Mouse (Mus musculus) hindbrain, embryonic 16.5 days (tissue): ENCODE measurements around the gene Glra4. TPM values are rescaled to one million over a fixed set of nuclear protein-coding genes. Genes with fewer than 3 reads are reported as not detected.
A peak's percentile ranks its signal among the peaks of the same experiment; 100 is the strongest.

Experiments
- ATAC-seq: fragments of 200-750 bp; cut with Nextera tagmentation; 2 replicates; pipeline ENCODE4 v1.8.0; 2017; ENCODE audit warnings: moderate TSS enrichment, moderate library complexity
- H3K27ac ChIP-seq: fragments of 300-500 bp; sonication (generic); 2 replicates; pipeline ENCODE4 v1.5.1; 2014; ENCODE audit warnings: low read depth, mild to moderate bottlenecking, control low read depth, low read length, moderate library complexity
- H3K27me3 ChIP-seq: fragments of 300-500 bp; sonication (generic); replicated peaks from 2 replicates; pipeline ENCODE4 v1.6.1; 2014; ENCODE audit warnings: low read length; ENCODE audit not compliant: control insufficient read depth, insufficient read depth
- H3K36me3 ChIP-seq: fragments of 300-500 bp; sonication (generic); 2 replicates; pipeline ENCODE4 v1.6.1; 2014; ENCODE audit warnings: mild to moderate bottlenecking, low read length, moderate library complexity, mixed read lengths; ENCODE audit not compliant: control insufficient read depth, insufficient read depth
- H3K4me1 ChIP-seq: fragments of 300-500 bp; sonication (generic); 2 replicates; pipeline ENCODE4 v1.6.1; 2014; ENCODE audit warnings: low read depth, low read length; ENCODE audit not compliant: control insufficient read depth, insufficient read depth
- H3K4me2 ChIP-seq: fragments of 300-500 bp; sonication (generic); 2 replicates; pipeline ENCODE4 v1.6.1; 2014; ENCODE audit warnings: mild to moderate bottlenecking, low read length, control low read depth, moderate library complexity
- H3K4me3 ChIP-seq: fragments of 300-500 bp; sonication (generic); 2 replicates; pipeline ENCODE4 v1.5.1; 2014; ENCODE audit warnings: mild to moderate bottlenecking, low read length, control low read depth, moderate library complexity
- H3K9ac ChIP-seq: fragments of 300-500 bp; sonication (generic); 2 replicates; pipeline ENCODE4 v1.6.1; 2014; ENCODE audit warnings: low read depth, mild to moderate bottlenecking, control low read depth, low read length, moderate library complexity
- H3K9me3 ChIP-seq: fragments of 300-500 bp; sonication (generic); 2 replicates; pipeline ENCODE4 v1.6.1; 2014; ENCODE audit warnings: mild to moderate bottlenecking, low read length, moderate library complexity; ENCODE audit not compliant: control insufficient read depth
- WGBS: fragments of 180-500 bp; shearing (Covaris S2); extraction: QIAGEN DNeasy Blood & Tissue Kit; methylation state at CpG from one replicate; pipeline ENCODE4 v1.1.7; 2014; 5-methylcytosine and 5-hydroxymethylcytosine counted together
- polyA plus RNA-seq: library from polyadenylated mRNA; unstranded; fragments of >200 nt; fragmentation: Nextera tagmentation; extraction: Ambion mirVana; gene quantifications from 2 replicates; pipeline ENCODE4 v1.2.1, GENCODE M21; 2015

Gene Glra4
- not detected in 2 replicates for polyA plus RNA-seq

DNA sequence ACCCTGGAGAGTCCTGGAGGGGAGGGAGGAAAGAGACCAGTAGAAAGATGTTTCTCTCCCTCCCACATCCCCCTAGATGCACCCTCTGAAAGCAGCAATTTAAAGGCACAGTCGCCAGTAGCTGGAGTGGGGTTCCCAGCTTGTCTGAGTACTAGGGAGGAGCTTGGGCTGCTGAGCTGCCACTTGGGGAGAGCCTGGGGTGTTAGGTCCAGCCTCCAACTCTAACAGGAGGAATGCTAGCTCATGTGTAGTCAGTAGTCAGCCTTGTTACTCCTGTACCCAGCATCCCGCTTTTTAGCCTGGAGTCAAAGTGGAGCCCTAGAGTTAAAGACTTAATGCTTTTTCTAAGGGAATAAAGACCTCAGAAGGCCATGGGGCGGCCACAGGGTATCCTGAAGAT is at the start of gene Glra4:
TSS of gene Glra4 (minus strand) at position 101 of the 400 bp plus-strand sequence.
- Histone ChIP-seq H3K4me1 (no peaks in the 10 kb centered on the region), H3K4me2 (no peak within 1 kb of the TSS), H3K27ac (no peak within 1 kb of the TSS), H3K4me3 (no peak within 1 kb of the TSS), H3K36me3 (no peaks in the 10 kb centered on the region), H3K27me3 (0 out of 2 replicates have a peak, but pooled peaks cover 2% of the 10 kb centered on the region), H3K9me3 (no peaks in the 10 kb centered on the region), H3K9ac (no peak within 1 kb of the TSS)
- ATAC-seq = no peak
- WGBS = 71% methylated on average over 3 of the region's 3 CpGs

DNA sequence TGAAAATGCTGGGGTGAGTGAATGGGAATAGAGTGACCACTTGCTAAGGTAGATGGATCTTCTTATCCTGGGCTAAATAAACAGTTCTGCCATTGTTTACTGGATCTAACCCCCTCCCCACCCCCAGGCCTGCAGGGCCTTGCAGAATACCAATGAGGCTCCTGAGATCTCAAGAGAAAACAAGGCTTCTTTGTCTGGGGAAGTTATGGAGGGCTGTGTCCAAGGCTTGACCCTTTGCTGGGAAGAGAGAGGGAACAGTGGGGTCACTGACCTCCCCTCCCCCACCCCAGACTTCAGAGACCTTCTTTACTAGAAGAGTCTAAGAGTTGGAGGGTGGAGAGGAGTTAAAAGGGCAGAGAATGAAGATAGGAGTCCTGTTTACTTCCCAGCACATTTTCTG is 48.7 kb upstream of the Glra4 start:
- H3K9me3 ChIP-seq = no peaks in the 10 kb centered on the region
- no peak for ATAC-seq
- H3K4me2 ChIP-seq = no peak overlapping the region
- H3K36me3 ChIP-seq = no peaks in the 10 kb centered on the region
- no peaks in the 10 kb centered on the region for H3K4me1 ChIP-seq
- H3K9ac ChIP-seq = no peak overlapping the region
- H3K4me3 ChIP-seq = no peak overlapping the region
- H3K27me3 ChIP-seq = no peaks in the 10 kb centered on the region
- no peak overlapping the region for H3K27ac ChIP-seq

DNA sequence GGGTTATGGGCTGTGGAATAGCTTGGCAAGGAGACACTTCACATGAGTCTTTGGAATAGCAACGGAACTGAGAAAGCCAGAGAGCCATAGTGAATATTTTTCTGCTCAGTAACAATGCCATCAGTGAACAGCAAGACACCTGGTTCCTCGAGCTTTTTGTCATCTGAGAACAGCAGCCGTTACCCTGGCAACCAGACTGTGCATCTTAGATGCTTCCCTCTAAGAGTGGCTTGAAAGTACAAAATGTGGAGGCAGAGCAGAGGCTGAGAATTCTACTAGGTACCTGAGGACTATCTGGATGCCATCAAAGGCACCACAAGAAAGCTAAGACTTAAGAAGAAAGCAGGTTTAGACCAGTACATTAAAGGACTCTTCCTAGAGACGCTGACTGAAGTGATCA is 45.1 kb upstream of the Glra4 start:
- no peak overlapping the region for H3K4me2 ChIP-seq
- WGBS = 58% methylated on average over 4 of the region's 4 CpGs
- peak; percentile 82 for ATAC-seq
- H3K4me1 ChIP-seq = no peaks in the 10 kb centered on the region
- H3K9ac ChIP-seq = no peak overlapping the region
- H3K36me3 ChIP-seq = no peaks in the 10 kb centered on the region
- H3K27ac ChIP-seq = no peak overlapping the region
- no peaks in the 10 kb centered on the region for H3K9me3 ChIP-seq
- H3K4me3 ChIP-seq = no peak overlapping the region
- H3K27me3 ChIP-seq = no peaks in the 10 kb centered on the region

DNA sequence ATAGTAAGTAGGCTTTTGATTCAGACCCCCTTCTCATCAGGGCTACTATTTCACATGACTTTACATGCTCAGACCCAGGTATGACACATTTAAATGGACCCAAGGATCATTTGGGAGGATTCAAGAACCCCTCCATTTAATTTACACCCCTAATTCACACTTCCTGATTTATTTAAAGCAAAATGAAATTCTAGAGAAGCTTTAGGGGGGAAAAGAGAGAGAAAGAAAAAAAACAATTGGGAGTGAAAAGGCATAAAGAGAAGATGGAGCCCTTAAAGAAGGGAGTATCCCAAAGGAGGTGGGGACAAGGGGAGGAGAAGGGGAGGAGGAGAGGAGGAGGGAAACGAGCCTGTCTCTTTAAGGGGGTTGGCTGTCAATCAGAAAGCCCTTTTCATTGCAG is 42.4 kb upstream of the Glra4 start, which contains the start of gene Plp1:
TSS of gene Plp1 (plus strand) at position 301 of the 400 bp plus-strand sequence.
- H3K36me3 ChIP-seq = no peaks in the 10 kb centered on the region
- H3K4me2 ChIP-seq = no peak within 1 kb of the TSS
- no peaks in the 10 kb centered on the region for H3K4me1 ChIP-seq
- WGBS = 18% methylated on average over 1 of the region's 1 CpGs
- H3K4me3 ChIP-seq = no peak within 1 kb of the TSS
- no peaks in the 10 kb centered on the region for H3K9me3 ChIP-seq
- no peak for ATAC-seq
- no peak within 1 kb of the TSS for H3K9ac ChIP-seq
- H3K27me3 ChIP-seq = no peaks in the 10 kb centered on the region
- no peak within 1 kb of the TSS for H3K27ac ChIP-seq

DNA sequence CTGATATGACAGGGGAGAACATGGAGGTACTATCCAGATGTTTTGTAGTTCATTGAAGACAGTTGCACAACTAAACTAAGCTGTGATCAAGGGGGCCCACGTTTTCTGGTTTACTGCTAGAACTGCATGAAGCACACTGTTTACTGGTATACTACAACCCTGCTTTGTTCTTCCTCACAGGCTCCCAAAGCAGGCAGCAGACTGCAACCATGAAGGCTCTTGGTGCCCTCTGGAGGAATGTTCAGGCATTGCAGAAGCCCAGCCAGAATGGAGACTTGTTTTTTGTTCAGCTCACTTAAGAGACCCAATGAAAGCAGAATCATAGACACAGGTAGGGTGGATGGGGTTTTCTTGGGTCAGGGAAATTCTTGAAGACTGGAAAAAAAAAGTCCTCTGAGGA is 40.3 kb upstream of the Glra4 start:
- H3K4me2 ChIP-seq = no peak overlapping the region
- no peak overlapping the region for H3K4me3 ChIP-seq
- H3K4me1 ChIP-seq = no peaks in the 10 kb centered on the region
- peak; percentile 92 for ATAC-seq
- no peak overlapping the region for H3K9ac ChIP-seq
- no peak overlapping the region for H3K27ac ChIP-seq
- H3K27me3 ChIP-seq = no peaks in the 10 kb centered on the region
- no peaks in the 10 kb centered on the region for H3K9me3 ChIP-seq
- H3K36me3 ChIP-seq = no peaks in the 10 kb centered on the region
- WGBS = 10% methylated on average over 1 of the region's 1 CpGs

DNA sequence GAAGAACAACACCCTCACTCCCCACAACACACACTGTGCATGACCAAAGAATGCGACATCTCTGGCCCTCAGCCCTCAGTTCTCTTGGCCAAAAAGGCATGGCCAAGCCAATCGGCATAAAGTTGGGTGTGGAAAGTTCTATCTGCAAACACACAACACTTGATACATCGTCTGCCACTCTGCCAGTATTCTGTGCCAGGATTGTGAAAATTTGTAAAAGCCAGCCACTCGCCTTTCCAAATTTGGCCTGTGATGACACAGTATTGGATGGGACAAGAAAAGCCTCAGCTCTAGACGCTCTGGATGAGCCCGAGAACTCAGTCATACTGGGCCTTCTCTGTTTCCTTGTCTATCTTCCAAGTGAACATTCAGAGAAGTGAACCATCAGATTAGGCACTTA is 39.8 kb upstream of the Glra4 start:
- no peak overlapping the region for H3K4me3 ChIP-seq
- ATAC-seq = 0 out of 2 replicates have a peak, but pooled peaks have one; percentile 14
- no peaks in the 10 kb centered on the region for H3K36me3 ChIP-seq
- no peaks in the 10 kb centered on the region for H3K9me3 ChIP-seq
- no peak overlapping the region for H3K27ac ChIP-seq
- WGBS = 88% methylated on average over 6 of the region's 6 CpGs
- H3K4me1 ChIP-seq = no peaks in the 10 kb centered on the region
- H3K9ac ChIP-seq = no peak overlapping the region
- no peak overlapping the region for H3K4me2 ChIP-seq
- H3K27me3 ChIP-seq = no peaks in the 10 kb centered on the region

DNA sequence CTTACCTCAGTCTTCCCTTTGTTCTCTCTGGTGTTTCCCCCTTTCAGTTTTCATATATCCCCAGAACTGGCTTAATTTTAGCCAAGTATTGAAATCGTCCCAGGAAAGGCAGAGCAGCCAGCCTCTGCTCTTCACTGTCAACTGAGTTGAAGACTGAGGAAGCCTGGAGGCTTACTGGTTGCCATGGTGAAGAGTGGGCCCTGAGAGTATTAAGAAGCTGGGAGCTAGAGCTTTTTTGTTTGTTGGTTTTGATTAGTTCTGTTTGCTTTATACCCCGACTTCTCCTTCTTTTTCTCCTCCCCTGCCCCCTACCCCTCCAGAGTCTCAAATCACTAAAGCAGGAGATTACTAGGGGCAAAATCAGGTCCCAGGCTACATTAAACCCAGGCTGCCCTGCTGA is 17.3 kb upstream of the Glra4 start:
- H3K4me2 ChIP-seq = no peak overlapping the region
- H3K4me3 ChIP-seq = no peak overlapping the region
- H3K9me3 ChIP-seq = no peaks in the 10 kb centered on the region
- 31% methylated on average over 2 of the region's 2 CpGs for WGBS
- no peak overlapping the region for H3K9ac ChIP-seq
- no peak overlapping the region for H3K27ac ChIP-seq
- no peak for ATAC-seq
- H3K27me3 ChIP-seq = no peaks in the 10 kb centered on the region
- H3K4me1 ChIP-seq = no peaks in the 10 kb centered on the region
- H3K36me3 ChIP-seq = no peaks in the 10 kb centered on the region

DNA sequence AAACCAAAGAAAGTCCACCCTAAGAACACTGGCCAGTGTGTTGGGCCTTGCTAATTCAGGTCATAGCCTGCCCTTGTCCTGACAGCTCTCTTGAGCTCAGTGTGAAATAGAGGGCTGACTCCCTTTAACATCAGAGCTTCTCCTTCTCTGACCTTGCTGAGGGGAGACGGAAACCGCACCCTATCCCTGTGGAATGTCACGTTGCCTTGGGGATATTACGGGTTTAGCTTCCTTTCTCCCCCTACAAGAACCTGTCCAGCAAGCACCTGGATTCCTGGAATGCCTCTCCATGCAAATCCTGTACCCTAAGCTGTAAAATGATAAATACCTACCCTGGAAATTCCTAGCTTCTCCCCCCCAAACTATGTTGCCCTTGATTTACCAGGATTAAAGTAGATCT is 9.5 kb upstream of the Glra4 start:
- no peak overlapping the region for H3K4me3 ChIP-seq
- no peak overlapping the region for H3K9ac ChIP-seq
- no peaks in the 10 kb centered on the region for H3K4me1 ChIP-seq
- WGBS = 88% methylated on average over 4 of the region's 4 CpGs
- no peaks in the 10 kb centered on the region for H3K9me3 ChIP-seq
- no peak overlapping the region for H3K4me2 ChIP-seq
- no peak for ATAC-seq
- H3K27me3 ChIP-seq = no peaks in the 10 kb centered on the region
- 0 out of 2 replicates have a peak, but pooled peaks cover 2% of the 10 kb centered on the region for H3K36me3 ChIP-seq
- no peak overlapping the region for H3K27ac ChIP-seq

DNA sequence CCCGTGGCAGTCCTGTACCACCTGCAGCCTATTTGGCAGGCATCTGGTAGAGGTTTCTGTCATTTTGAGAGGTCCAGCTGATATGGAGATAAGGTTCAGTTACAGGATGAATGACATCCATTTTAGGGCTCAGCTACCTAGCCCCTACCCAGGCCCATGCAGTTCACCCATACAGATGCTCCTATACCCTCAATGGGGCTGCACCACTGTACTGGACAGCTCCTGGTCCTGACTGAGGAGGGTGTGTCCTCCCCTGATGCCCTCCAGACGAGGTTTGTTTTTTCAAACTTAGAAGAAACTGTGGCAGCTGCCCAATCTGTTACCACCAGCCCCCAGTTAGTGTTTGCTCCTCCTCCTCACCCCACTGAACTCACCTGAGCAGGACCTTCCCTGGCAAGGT is 679 bp downstream of the Glra4 start:
- ATAC-seq = no peak
- Histone ChIP-seq H3K36me3 (no peaks in the 10 kb centered on the region), H3K27me3 (0 out of 2 replicates have a peak, but pooled peaks cover 2% of the 10 kb centered on the region), H3K4me2 (no peak overlapping the region), H3K9me3 (no peaks in the 10 kb centered on the region), H3K9ac (no peak overlapping the region), H3K4me3 (no peak overlapping the region), H3K4me1 (no peaks in the 10 kb centered on the region), H3K27ac (no peak overlapping the region)
- WGBS = 63% methylated on average over 2 of the region's 2 CpGs

DNA sequence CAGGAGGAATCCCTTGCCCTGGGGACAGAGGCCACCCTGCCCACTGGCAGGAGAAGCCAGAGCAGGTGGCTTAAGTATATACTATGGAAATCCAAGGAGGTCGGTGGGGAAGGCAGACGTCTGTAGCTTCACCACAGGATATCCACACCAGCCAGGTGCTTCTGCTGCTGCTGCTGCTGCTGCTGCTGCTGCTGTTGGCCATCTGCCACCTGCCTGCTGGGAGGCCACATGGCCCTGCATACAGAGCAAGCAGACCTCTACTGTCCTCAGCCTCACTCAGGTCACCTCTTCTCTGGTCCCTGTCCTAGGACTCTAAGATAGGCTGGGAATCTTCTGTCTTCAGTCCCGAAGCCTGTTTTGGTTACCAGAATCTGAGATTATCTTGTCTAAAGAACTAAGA is 1.9 kb downstream of the Glra4 start:
- Histone ChIP-seq H3K4me1 (no peaks in the 10 kb centered on the region), H3K9ac (no peak overlapping the region), H3K27me3 (0 out of 2 replicates have a peak, but pooled peaks cover 2% of the 10 kb centered on the region), H3K36me3 (no peaks in the 10 kb centered on the region), H3K4me3 (no peak overlapping the region), H3K4me2 (no peak overlapping the region), H3K27ac (no peak overlapping the region), H3K9me3 (no peaks in the 10 kb centered on the region)
- ATAC-seq = no peak
- 82% methylated on average over 3 of the region's 3 CpGs for WGBS
